Mouse (Mus musculus) kidney, adult 11 months (tissue): ENCODE results near the gene Mfsd13b.

ENCODE experiments used
- DNase-seq: peaks from one replicate; pipeline ENCODE4 v3.0.0; 2022

Mfsd13b gene

DNA sequence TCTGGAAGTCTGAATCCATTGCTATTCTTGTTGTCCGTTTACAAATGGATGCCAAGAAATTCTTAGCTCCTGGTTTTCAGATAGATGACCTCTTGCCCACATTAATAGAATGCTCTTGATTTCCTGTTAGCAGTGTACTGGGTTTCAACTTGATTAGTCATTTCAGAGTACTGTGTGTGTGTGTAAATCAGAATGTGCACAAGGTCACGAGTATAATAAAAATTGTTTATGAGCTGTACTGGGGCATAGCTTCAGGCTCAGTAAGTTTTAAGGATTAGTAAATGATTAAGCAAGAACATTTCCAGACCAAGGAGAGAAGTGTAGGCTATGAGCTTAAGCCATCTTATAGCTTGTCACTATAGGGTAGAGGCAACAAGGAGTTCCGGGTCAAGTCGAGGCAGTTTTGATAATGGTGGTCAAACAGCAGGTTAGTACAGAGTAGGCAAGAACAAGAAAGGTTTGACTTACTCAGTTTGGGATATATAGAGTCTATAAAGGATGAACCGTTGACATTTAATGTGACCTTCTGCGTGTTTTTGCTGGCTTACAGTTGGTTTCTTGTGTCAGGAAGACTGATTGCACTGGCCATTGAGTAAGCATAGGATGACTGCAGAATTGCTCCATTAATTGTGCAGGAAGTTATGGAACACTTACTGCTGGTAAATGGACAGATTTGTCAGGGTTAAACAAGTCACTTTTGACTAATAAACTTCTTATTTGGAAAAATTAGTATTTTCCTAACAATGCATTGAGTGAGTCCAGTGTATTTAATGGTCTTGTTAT, 63.6 kb downstream of the Mfsd13b start:
- DNase-seq: no peak

GRCm38 (mm10) chr7:121047624-121048023, 65.3 kb downstream of the Mfsd13b start:
- DNase-seq: no peak

- DNase-seq: no peak
Measured at GRCm38 (mm10) chr7:121053071-121053470, 70.8 kb downstream of the Mfsd13b start.

- no peak for DNase-seq
Measured at GRCm38 (mm10) chr7:121059477-121060218, 77.3 kb downstream of the Mfsd13b start.

- DNase-seq: no peak
Measured at GRCm38 (mm10) chr7:121064309-121064708, 82.0 kb downstream of the Mfsd13b start.
